10 mouse cellular contexts compared by ENCODE assay signal in genomic region chr7:127675391-127675811, GRCm38 (mm10). TPM values are rescaled to one million over a fixed set of nuclear protein-coding genes. Genes with fewer than 3 reads are reported as not detected.
DNase-seq lines count a peak whose midpoint lies in the region; ATAC-seq and TF ChIP-seq lines count a peak whose summit lies in the region.
"Had no signal": no experiment of that assay in that cellular context is flagged by ENCODE, and none has a peak within 500 bp of the region (broad histone marks: within the 10 kb centered on the region; RNA-seq: fewer than 3 reads in every experiment).

No protein-coding gene starts in this region.

- H3K4me3 ChIP-seq in embryonic facial prominence, embryonic 11.5 days (ENCODE audit: low read depth, low read length), result no peak overlapping the region
- H3K4me3 ChIP-seq in forebrain, embryonic 15.5 days, result no peak overlapping the region
- no peak overlapping the region for H3K4me3 ChIP-seq in midbrain, embryonic 14.5 days (replicated peaks; ENCODE audit: low read depth, low read length)
- H3K4me3 ChIP-seq in gastrocnemius, adult 2 months, result no peak overlapping the region
- H3K4me3 ChIP-seq: erythroblast, embryonic 14.5 days had no signal

- DNase-seq in layer of hippocampus, adult 11-12 months (ENCODE audit: low spot score), result peak; percentile 18
- no peak for DNase-seq in layer of hippocampus, adult 9-10 months (ENCODE audit: low spot score)
- no peak for DNase-seq in embryonic facial prominence, embryonic 11.5 days (ENCODE audit: low spot score)
- peak; percentile 19 for DNase-seq in midbrain, embryonic 14.5 days
- DNase-seq in gastrocnemius, adult 2 months, result no peak
- DNase-seq in spleen, postnatal 4 days (ENCODE audit: low spot score in 2 of 2), result no peak
- no peak for DNase-seq in urinary bladder, postnatal 4 days (ENCODE audit: low spot score in 2 of 2)

- peak; percentile 40; the same call in 1 of the 2 replicates for ATAC-seq in embryonic facial prominence, embryonic 11.5 days (replicated peaks; ENCODE audit: insufficient number of reproducible peaks, low FRiP score, low TSS enrichment, low read depth)
- peak; percentile 26; the same call in 1 of the 2 replicates for ATAC-seq in forebrain, embryonic 15.5 days (replicated peaks)
- ATAC-seq in midbrain, embryonic 14.5 days (ENCODE audit: low FRiP score, low TSS enrichment), result no peak

- H3K9me3 ChIP-seq in embryonic facial prominence, embryonic 11.5 days (replicated peaks; ENCODE audit: control insufficient read depth, low read length), result no peaks in the 10 kb centered on the region
- no peaks in the 10 kb centered on the region for H3K9me3 ChIP-seq in forebrain, embryonic 15.5 days
- no peaks in the 10 kb centered on the region for H3K9me3 ChIP-seq in midbrain, embryonic 14.5 days (ENCODE audit: control insufficient read depth, low read length)

- intact Hi-C loops in gastrocnemius, adult 2 months (cut with DNase I), result loop anchor here (1.0 kb wide), 3 partner anchors 33 to 86 kb away; partner anchors contain the start of genes Bcl7c and Fbxl19

- no peaks in the 10 kb centered on the region for H3K4me1 ChIP-seq in embryonic facial prominence, embryonic 11.5 days (ENCODE audit: control insufficient read depth, insufficient read depth, low read length)
- 0 out of 2 replicates have a peak, but pooled peaks cover 3% of the 10 kb centered on the region for H3K4me1 ChIP-seq in forebrain, embryonic 15.5 days
- H3K4me1 ChIP-seq in midbrain, embryonic 14.5 days (ENCODE audit: control insufficient read depth, insufficient read depth, low read length), result no peaks in the 10 kb centered on the region

- TF ChIP-seq CTCF in gastrocnemius, adult 2 months (IDR thresholded peaks at IDR 0.05), result no peak

- H3K9ac ChIP-seq in embryonic facial prominence, embryonic 11.5 days (replicated peaks; ENCODE audit: low read length), result no peak overlapping the region
- 0 out of 2 replicates have a peak overlapping the region, but pooled peaks have one; percentile 4 for H3K9ac ChIP-seq in forebrain, embryonic 15.5 days (replicated peaks)
- peak overlapping the region; percentile 36; the same call in 1 of the 2 replicates for H3K9ac ChIP-seq in midbrain, embryonic 14.5 days (replicated peaks; ENCODE audit: low read length)

- H3K27ac ChIP-seq in embryonic facial prominence, embryonic 11.5 days (replicated peaks; ENCODE audit: low read depth, low read length), result no peak overlapping the region
- no peak overlapping the region; the same call in 1 of the 2 replicates for H3K27ac ChIP-seq in forebrain, embryonic 15.5 days (replicated peaks)
- peak overlapping the region; percentile 52 for H3K27ac ChIP-seq in midbrain, embryonic 14.5 days (replicated peaks; ENCODE audit: low read depth, low read length)
- no peak overlapping the region for H3K27ac ChIP-seq in gastrocnemius, adult 2 months

- H3K36me3 ChIP-seq in embryonic facial prominence, embryonic 11.5 days (replicated peaks; ENCODE audit: control insufficient read depth, insufficient read depth, low read depth, low read length), result 0 out of 2 replicates have a peak, but pooled peaks cover 2% of the 10 kb centered on the region
- no peaks in the 10 kb centered on the region for H3K36me3 ChIP-seq in forebrain, embryonic 15.5 days
- 0 out of 2 replicates have a peak, but pooled peaks cover 6% of the 10 kb centered on the region for H3K36me3 ChIP-seq in midbrain, embryonic 14.5 days (ENCODE audit: control insufficient read depth, insufficient read depth, low read length)

- WGBS in embryonic facial prominence, embryonic 11.5 days, result 80% methylated on average over 9 of the region's 9 CpGs
- 75% methylated on average over 9 of the region's 9 CpGs for WGBS in forebrain, embryonic 15.5 days
- WGBS in midbrain, embryonic 14.5 days, result 76% methylated on average over 9 of the region's 9 CpGs

- H3K4me2 ChIP-seq in embryonic facial prominence, embryonic 11.5 days (ENCODE audit: low read depth, low read length), result no peak overlapping the region
- no peak overlapping the region for H3K4me2 ChIP-seq in forebrain, embryonic 15.5 days (replicated peaks)
- no peak overlapping the region for H3K4me2 ChIP-seq in midbrain, embryonic 14.5 days (ENCODE audit: low read length)

- no peaks in the 10 kb centered on the region for H3K27me3 ChIP-seq in embryonic facial prominence, embryonic 11.5 days (ENCODE audit: control insufficient read depth, insufficient read depth, low read length)
- no peaks in the 10 kb centered on the region for H3K27me3 ChIP-seq in forebrain, embryonic 15.5 days
- H3K27me3 ChIP-seq in midbrain, embryonic 14.5 days (ENCODE audit: control insufficient read depth, insufficient read depth, low read length), result no peaks in the 10 kb centered on the region

RNA-seq across cellular contexts. Expression of gene Bcl7c, which starts 33.3 kb away (rescaled TPM):
- 84.9 and 86.6 TPM in 2 replicates for polyA plus RNA-seq in embryonic facial prominence, embryonic 11.5 days (2014; fragmentation: Nextera tagmentation; extraction: Ambion mirVana)
- 43.1 and 47.9 TPM in 2 replicates for polyA plus RNA-seq in forebrain, embryonic 15.5 days (2015; fragmentation: Nextera tagmentation; extraction: Ambion mirVana)
- polyA plus RNA-seq in midbrain, embryonic 14.5 days (2014; fragmentation: Nextera tagmentation; extraction: Ambion mirVana), result 47.2 and 54.0 TPM in 2 replicates
- 10 to 100 TPM; 26.7 to 32.9 TPM for total RNA-seq in gastrocnemius, adult 2 months (2021)

RNA-seq across cellular contexts. Expression of gene Ctf1, which starts 37.1 kb away (rescaled TPM):
- 17.5 and 19.0 TPM in 2 replicates for polyA plus RNA-seq in embryonic facial prominence, embryonic 11.5 days (2014; fragmentation: Nextera tagmentation; extraction: Ambion mirVana)
- polyA plus RNA-seq in forebrain, embryonic 15.5 days (2015; fragmentation: Nextera tagmentation; extraction: Ambion mirVana), result 3.8 and 5.8 TPM in 2 replicates
- 3.5 and 4.3 TPM in 2 replicates for polyA plus RNA-seq in midbrain, embryonic 14.5 days (2014; fragmentation: Nextera tagmentation; extraction: Ambion mirVana)
- total RNA-seq in gastrocnemius, adult 2 months (2021), result 10 to 100 TPM; 16.8 to 18.1 TPM

RNA-seq across cellular contexts. Expression of gene Ctf2, which starts 56.6 kb away (rescaled TPM):
- 0.15 and 0.59 TPM in 2 replicates for polyA plus RNA-seq in embryonic facial prominence, embryonic 11.5 days (2014; fragmentation: Nextera tagmentation; extraction: Ambion mirVana)
- 0.10 and 0.19 TPM in 2 replicates for polyA plus RNA-seq in forebrain, embryonic 15.5 days (2015; fragmentation: Nextera tagmentation; extraction: Ambion mirVana)
- polyA plus RNA-seq in midbrain, embryonic 14.5 days (2014; fragmentation: Nextera tagmentation; extraction: Ambion mirVana), result 0.12 and 0.16 TPM in 2 replicates
- total RNA-seq in gastrocnemius, adult 2 months (2021), result not detected
- total RNA-seq: layer of hippocampus, postnatal 14 days had no signal

RNA-seq across cellular contexts. Expression of gene Zfp629, which starts 59.8 kb away (rescaled TPM):
- 27.3 and 27.5 TPM in 2 replicates for polyA plus RNA-seq in embryonic facial prominence, embryonic 11.5 days (2014; fragmentation: Nextera tagmentation; extraction: Ambion mirVana)
- polyA plus RNA-seq in forebrain, embryonic 15.5 days (2015; fragmentation: Nextera tagmentation; extraction: Ambion mirVana), result 18.7 and 18.9 TPM in 2 replicates
- polyA plus RNA-seq in midbrain, embryonic 14.5 days (2014; fragmentation: Nextera tagmentation; extraction: Ambion mirVana), result 22.4 and 31.6 TPM in 2 replicates
- total RNA-seq in gastrocnemius, adult 2 months (2021), result 1 to 10 TPM; 9.3 TPM

Comparison
In these comparisons a context has a peak if more than half of its experiments do, and no peak if none do; other contexts are left out.
1. DNase-seq: peak in layer of hippocampus, adult 11-12 months (single experiment) and midbrain, embryonic 14.5 days (single experiment); none in layer of hippocampus, adult 9-10 months (single experiment), embryonic facial prominence, embryonic 11.5 days (single experiment), gastrocnemius, adult 2 months (single experiment), spleen, postnatal 4 days (0 of 2) and urinary bladder, postnatal 4 days (0 of 2).